Mouse (Mus musculus): ENCODE results near the gene Ess2. TPM values are rescaled to one million over a fixed set of nuclear protein-coding genes. Genes with fewer than 3 reads are reported as not detected.

Ess2 gene
- total and polyA plus RNA-seq, 2 experiments: 3.4 to 8.7 TPM

DNA sequence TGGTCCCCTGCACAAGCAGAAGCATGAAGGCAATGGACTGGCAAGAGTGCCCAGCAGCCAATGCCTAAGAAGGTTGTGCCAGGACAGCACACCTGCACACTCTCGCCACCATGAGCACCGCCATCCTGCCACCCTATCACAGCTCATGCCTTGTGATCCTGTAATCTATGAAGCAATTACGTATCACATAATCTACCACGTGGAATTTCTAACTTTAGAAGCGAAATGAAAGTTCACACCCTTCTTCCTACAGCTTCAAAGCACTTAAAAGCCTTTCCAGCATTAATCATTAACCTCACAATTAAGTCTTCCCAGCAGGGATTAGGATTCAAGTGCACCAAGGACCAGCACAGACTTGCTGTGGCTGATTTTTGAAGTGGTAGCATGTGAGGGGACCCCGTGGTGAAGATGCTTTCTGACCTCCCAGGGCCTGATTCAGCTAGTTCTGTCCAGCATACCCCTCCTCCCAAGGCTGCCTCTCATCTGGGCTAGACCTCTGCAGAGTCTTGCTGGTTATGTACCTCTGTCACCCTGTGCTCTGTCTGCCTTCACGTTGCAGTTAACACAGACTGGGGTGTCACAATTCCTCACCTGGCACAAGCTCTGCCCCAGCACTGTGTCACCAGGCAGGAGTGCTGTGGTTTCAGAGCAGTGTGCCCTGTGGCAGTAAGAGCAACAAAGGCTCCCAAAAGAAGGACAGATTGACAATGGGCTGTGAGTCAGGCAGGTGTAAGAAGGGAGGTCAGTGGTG lies 34.1 kb upstream of the Ess2 start:
- Histone ChIP-seq H3K79me2 (ENCODE audit: control insufficient read depth, insufficient read depth, low read length) (no peaks in the 10 kb centered on the region), H3K27me3 (ENCODE audit: control insufficient read depth, insufficient read depth, low read length) (no peaks in the 10 kb centered on the region; the same call in 1 of the 2 replicates), H3K36me3 (ENCODE audit: control insufficient read depth, insufficient read depth, low read length) (no peaks in the 10 kb centered on the region), H3K4me3 (ENCODE audit: insufficient read depth, low read depth, low read length) (no peak overlapping the region), H3K9ac (ENCODE audit: low read depth, low read length) (no peak overlapping the region), H3K27ac (replicated peaks; ENCODE audit: insufficient read depth, low read depth, low read length) (no peak overlapping the region), H3K4me1 (ENCODE audit: control insufficient read depth, insufficient read depth, low read length) (no peaks in the 10 kb centered on the region)
- DNase-seq (ENCODE audit: extremely low read depth, low read depth, low spot score): no peak
- TF ChIP-seq CTCF (IDR thresholded peaks at IDR 0.05; ENCODE audit: low read depth, low read length): no peak
- no peak for TF ChIP-seq POLR2A (IDR thresholded peaks at IDR 0.05; ENCODE audit: extremely low read depth, insufficient read depth, low read length)
- WGBS: 44% methylated on average over 7 of the region's 7 CpGs

DNA sequence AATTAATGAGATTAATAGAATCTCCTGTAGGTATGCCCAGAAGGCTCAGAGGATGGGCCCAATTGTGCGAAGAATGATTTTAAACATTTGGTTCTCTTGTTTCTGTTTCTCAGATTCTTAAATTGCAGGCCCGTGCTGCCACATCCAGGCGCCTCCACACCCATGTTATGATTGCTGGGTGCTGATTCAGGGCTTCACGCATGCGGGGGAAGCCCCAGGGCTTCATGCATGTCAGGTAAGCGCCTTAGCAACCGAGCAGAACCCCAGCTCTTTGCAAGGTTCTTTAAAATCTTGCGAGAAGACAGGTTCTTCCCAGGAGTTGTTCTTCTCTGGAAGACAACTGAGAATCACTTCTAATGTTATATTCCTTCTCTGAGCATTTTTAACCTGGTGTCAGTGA lies 32.3 kb upstream of the Ess2 start:
- 79% methylated on average over 8 of the region's 8 CpGs for WGBS
- no peaks in the 10 kb centered on the region for H3K36me3 ChIP-seq (ENCODE audit: control insufficient read depth, insufficient read depth, low read length)
- H3K27me3 ChIP-seq (ENCODE audit: control insufficient read depth, insufficient read depth, low read length): no peaks in the 10 kb centered on the region; the same call in 1 of the 2 replicates
- H3K4me3 ChIP-seq (ENCODE audit: insufficient read depth, low read depth, low read length): no peak overlapping the region
- no peak overlapping the region for H3K9ac ChIP-seq (ENCODE audit: low read depth, low read length)
- TF ChIP-seq CTCF (IDR thresholded peaks at IDR 0.05; ENCODE audit: low read depth, low read length) (no peak), POLR2A (IDR thresholded peaks at IDR 0.05; ENCODE audit: extremely low read depth, insufficient read depth, low read length) (no peak)
- DNase-seq (ENCODE audit: extremely low read depth, low read depth, low spot score): no peak
- H3K79me2 ChIP-seq (ENCODE audit: control insufficient read depth, insufficient read depth, low read length): no peaks in the 10 kb centered on the region
- no peak overlapping the region for H3K27ac ChIP-seq (replicated peaks; ENCODE audit: insufficient read depth, low read depth, low read length)
- H3K4me1 ChIP-seq (ENCODE audit: control insufficient read depth, insufficient read depth, low read length): no peaks in the 10 kb centered on the region

DNA sequence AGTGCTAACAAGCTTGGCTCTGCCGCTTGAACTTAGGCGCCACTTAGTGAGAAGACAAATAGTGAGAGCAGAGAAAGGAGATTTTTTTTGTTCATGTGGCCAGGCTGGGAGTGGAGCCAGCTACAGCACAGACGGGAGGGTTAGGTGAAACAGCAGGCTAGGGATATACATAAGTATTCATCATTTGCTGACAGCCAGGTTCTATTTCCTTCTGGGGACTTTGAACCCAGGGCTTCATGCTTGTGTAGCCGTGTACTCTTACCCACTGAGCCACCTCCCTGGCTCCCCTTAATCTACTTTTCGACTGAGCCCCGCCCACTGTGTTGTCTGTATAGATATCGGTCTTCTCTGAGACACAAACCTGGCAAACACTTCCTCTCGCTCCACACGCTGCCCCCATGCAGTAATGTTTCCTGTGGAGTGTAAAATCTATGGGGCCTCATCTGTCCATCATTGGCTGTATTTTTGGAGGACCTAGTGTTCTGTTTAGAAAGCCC lies 28.2 kb upstream of the Ess2 start:
- H3K36me3 ChIP-seq (ENCODE audit: control insufficient read depth, insufficient read depth, low read length): no peaks in the 10 kb centered on the region
- no peak overlapping the region for H3K4me3 ChIP-seq (ENCODE audit: insufficient read depth, low read depth, low read length)
- H3K27ac ChIP-seq (replicated peaks; ENCODE audit: insufficient read depth, low read depth, low read length): no peak overlapping the region
- WGBS: 37% methylated on average over 9 of the region's 9 CpGs
- no peaks in the 10 kb centered on the region for H3K27me3 ChIP-seq (ENCODE audit: control insufficient read depth, insufficient read depth, low read length)
- no peak for TF ChIP-seq POLR2A (IDR thresholded peaks at IDR 0.05; ENCODE audit: extremely low read depth, insufficient read depth, low read length)
- no peak for TF ChIP-seq CTCF (IDR thresholded peaks at IDR 0.05; ENCODE audit: low read depth, low read length)
- H3K79me2 ChIP-seq (ENCODE audit: control insufficient read depth, insufficient read depth, low read length): no peaks in the 10 kb centered on the region
- DNase-seq (ENCODE audit: extremely low read depth, low read depth, low spot score): no peak
- no peak overlapping the region for H3K9ac ChIP-seq (ENCODE audit: low read depth, low read length)
- H3K4me1 ChIP-seq (ENCODE audit: control insufficient read depth, insufficient read depth, low read length): no peaks in the 10 kb centered on the region

DNA sequence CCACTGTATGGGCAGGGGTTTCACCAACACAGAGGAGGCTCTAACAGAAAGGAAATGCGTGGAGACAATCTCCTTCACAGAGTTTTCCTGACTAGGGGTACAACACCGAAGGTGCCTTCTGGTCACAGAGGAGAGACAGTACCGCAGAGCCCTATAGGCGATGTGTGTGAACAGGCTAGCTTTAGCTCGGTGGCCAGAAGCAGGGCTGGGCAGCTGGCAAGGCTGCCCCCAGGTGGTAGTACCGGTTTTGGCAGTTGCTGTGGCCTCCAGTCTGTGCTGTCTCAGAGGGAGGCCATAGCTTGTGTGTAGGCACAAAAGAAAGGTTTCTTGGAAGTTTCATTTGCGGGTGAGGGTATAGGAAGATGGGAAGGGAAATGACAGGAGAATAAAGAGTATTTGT lies 27.7 kb upstream of the Ess2 start:
- Histone ChIP-seq H3K79me2 (ENCODE audit: control insufficient read depth, insufficient read depth, low read length) (no peaks in the 10 kb centered on the region), H3K27me3 (ENCODE audit: control insufficient read depth, insufficient read depth, low read length) (no peaks in the 10 kb centered on the region), H3K9ac (ENCODE audit: low read depth, low read length) (no peak overlapping the region), H3K27ac (replicated peaks; ENCODE audit: insufficient read depth, low read depth, low read length) (no peak overlapping the region), H3K4me1 (ENCODE audit: control insufficient read depth, insufficient read depth, low read length) (no peaks in the 10 kb centered on the region), H3K36me3 (ENCODE audit: control insufficient read depth, insufficient read depth, low read length) (no peaks in the 10 kb centered on the region), H3K4me3 (ENCODE audit: insufficient read depth, low read depth, low read length) (no peak overlapping the region)
- DNase-seq (ENCODE audit: extremely low read depth, low read depth, low spot score): peak; percentile 60
- TF ChIP-seq CTCF (IDR thresholded peaks at IDR 0.05; ENCODE audit: low read depth, low read length) (peak; percentile 96), POLR2A (IDR thresholded peaks at IDR 0.05; ENCODE audit: extremely low read depth, insufficient read depth, low read length) (no peak)
- 6% methylated on average over 7 of the region's 7 CpGs for WGBS

DNA sequence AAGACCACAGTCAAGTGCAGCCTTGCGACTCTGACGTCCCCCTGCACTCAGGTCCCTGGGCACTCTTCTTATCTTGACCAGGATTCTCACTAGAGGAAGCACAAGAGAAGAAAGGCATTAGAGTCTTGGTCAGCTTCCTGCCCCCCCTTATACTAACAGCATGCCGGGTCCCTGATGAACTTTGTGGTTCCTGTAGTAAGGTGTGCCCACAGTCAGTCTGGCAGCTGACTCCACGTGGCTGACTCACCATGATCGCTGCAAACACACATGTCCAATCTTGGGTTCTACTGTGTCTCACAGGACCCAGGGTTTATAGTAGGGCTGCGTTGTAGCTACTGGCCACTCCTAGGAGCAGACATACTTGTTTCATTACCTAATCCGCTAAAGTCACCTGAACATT lies 27.0 kb upstream of the Ess2 start:
- Histone ChIP-seq H3K27me3 (ENCODE audit: control insufficient read depth, insufficient read depth, low read length) (no peaks in the 10 kb centered on the region), H3K79me2 (ENCODE audit: control insufficient read depth, insufficient read depth, low read length) (no peaks in the 10 kb centered on the region), H3K27ac (replicated peaks; ENCODE audit: insufficient read depth, low read depth, low read length) (no peak overlapping the region), H3K36me3 (ENCODE audit: control insufficient read depth, insufficient read depth, low read length) (no peaks in the 10 kb centered on the region), H3K9ac (ENCODE audit: low read depth, low read length) (no peak overlapping the region), H3K4me3 (ENCODE audit: insufficient read depth, low read depth, low read length) (no peak overlapping the region), H3K4me1 (ENCODE audit: control insufficient read depth, insufficient read depth, low read length) (no peaks in the 10 kb centered on the region)
- WGBS: 61% methylated on average over 7 of the region's 7 CpGs
- no peak for DNase-seq (ENCODE audit: extremely low read depth, low read depth, low spot score)
- no peak for TF ChIP-seq CTCF (IDR thresholded peaks at IDR 0.05; ENCODE audit: low read depth, low read length)
- no peak for TF ChIP-seq POLR2A (IDR thresholded peaks at IDR 0.05; ENCODE audit: extremely low read depth, insufficient read depth, low read length)

DNA sequence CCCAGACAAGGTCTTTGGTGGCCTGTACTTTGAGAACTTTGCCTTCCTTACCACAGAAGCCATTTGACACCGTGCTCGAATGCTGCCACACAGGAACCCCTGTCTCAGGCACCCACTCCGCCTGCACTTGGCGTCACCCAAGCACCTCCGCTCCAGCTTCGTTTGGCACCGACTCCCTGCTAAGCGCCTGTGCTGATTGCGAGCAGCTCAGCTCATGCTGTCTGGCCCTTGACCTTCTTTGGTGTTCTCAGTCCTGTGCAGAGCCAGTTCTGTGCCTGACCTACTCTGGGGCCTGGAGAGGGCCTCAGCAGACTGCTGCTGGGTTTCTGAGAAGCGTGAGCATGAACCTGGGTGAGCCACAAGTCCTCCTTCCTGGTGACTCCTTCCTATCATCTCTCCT lies 25.6 kb upstream of the Ess2 start:
- no peak for TF ChIP-seq POLR2A (IDR thresholded peaks at IDR 0.05; ENCODE audit: extremely low read depth, insufficient read depth, low read length)
- TF ChIP-seq CTCF (IDR thresholded peaks at IDR 0.05; ENCODE audit: low read depth, low read length): no peak
- no peak for DNase-seq (ENCODE audit: extremely low read depth, low read depth, low spot score)
- no peaks in the 10 kb centered on the region for H3K4me1 ChIP-seq (ENCODE audit: control insufficient read depth, insufficient read depth, low read length)
- WGBS: 83% methylated on average over 10 of the region's 10 CpGs
- no peak overlapping the region for H3K9ac ChIP-seq (ENCODE audit: low read depth, low read length)
- H3K36me3 ChIP-seq (ENCODE audit: control insufficient read depth, insufficient read depth, low read length): no peaks in the 10 kb centered on the region
- no peaks in the 10 kb centered on the region for H3K27me3 ChIP-seq (ENCODE audit: control insufficient read depth, insufficient read depth, low read length)
- no peak overlapping the region for H3K4me3 ChIP-seq (ENCODE audit: insufficient read depth, low read depth, low read length)
- no peak overlapping the region for H3K27ac ChIP-seq (replicated peaks; ENCODE audit: insufficient read depth, low read depth, low read length)
- no peaks in the 10 kb centered on the region for H3K79me2 ChIP-seq (ENCODE audit: control insufficient read depth, insufficient read depth, low read length)

Data from liver, adult 2 months (tissue).